Mouse (Mus musculus) kidney, embryonic 16.5 days (tissue): ENCODE measurements at regions not wholly inside any gene's neighbourhood (a gene's known extent, or its start where the extent isn't known, plus 50 kb on each side); places are given as distances from the start of the nearest gene placed in this dataset.

Experiments used
- ATAC-seq: fragments of 200-750 bp; cut with Nextera tagmentation; 2 replicates; pipeline ENCODE4 v1.8.0; 2017; ENCODE audit warnings: moderate TSS enrichment; ENCODE audit not compliant: low FRiP score, low TSS enrichment
- H3K27ac ChIP-seq: fragments of 300-500 bp; sonication (generic); 2 replicates; pipeline ENCODE4 v1.5.1; 2014; ENCODE audit warnings: low read length
- H3K27me3 ChIP-seq: fragments of 300-500 bp; sonication (generic); 2 replicates; pipeline ENCODE4 v1.6.1; 2014; ENCODE audit warnings: low read length, control low read depth, mixed read lengths; ENCODE audit not compliant: insufficient read depth
- H3K36me3 ChIP-seq: fragments of 300-500 bp; sonication (generic); 2 replicates; pipeline ENCODE4 v1.6.1; 2014; ENCODE audit warnings: low read length, control low read depth, mixed read lengths; ENCODE audit not compliant: insufficient read depth
- H3K4me1 ChIP-seq: fragments of 300-500 bp; sonication (generic); 2 replicates; pipeline ENCODE4 v1.6.1; 2014; ENCODE audit warnings: low read length, control low read depth, mixed read lengths; ENCODE audit not compliant: insufficient read depth
- H3K4me2 ChIP-seq: fragments of 300-500 bp; sonication (generic); replicated peaks from 2 replicates; pipeline ENCODE4 v1.6.1; 2014; ENCODE audit warnings: low read depth, low read length
- H3K4me3 ChIP-seq: fragments of 300-500 bp; sonication (generic); 2 replicates; pipeline ENCODE4 v1.5.1; 2014; ENCODE audit warnings: mild to moderate bottlenecking, low read length
- H3K9ac ChIP-seq: fragments of 300-500 bp; sonication (generic); replicated peaks from 2 replicates; pipeline ENCODE4 v1.6.1; 2014; ENCODE audit warnings: low read length
- H3K9me3 ChIP-seq: fragments of 300-500 bp; sonication (generic); 2 replicates; pipeline ENCODE4 v1.6.1; 2016; ENCODE audit warnings: low read length, control low read depth
- WGBS: fragments of 180-500 bp; shearing (Covaris S2); extraction: QIAGEN DNeasy Blood & Tissue Kit; methylation state at CpG from one replicate; pipeline ENCODE4 v1.1.7; 2014; 5-methylcytosine and 5-hydroxymethylcytosine counted together

- Histone ChIP-seq H3K36me3 (no peaks in the 10 kb centered on the region), H3K4me2 (no peak overlapping the region), H3K4me1 (no peaks in the 10 kb centered on the region), H3K9me3 (no peaks in the 10 kb centered on the region), H3K27ac (no peak overlapping the region), H3K27me3 (no peaks in the 10 kb centered on the region), H3K9ac (no peak overlapping the region), H3K4me3 (no peak overlapping the region)
- no peak for ATAC-seq
- whole genome bisulfite sequencing: 66% methylated on average over 6 of the region's 6 CpGs
Measured at GRCm38 (mm10) chr12:26046991-26047390, 368.1 kb downstream of the Rnf144a start.

DNA sequence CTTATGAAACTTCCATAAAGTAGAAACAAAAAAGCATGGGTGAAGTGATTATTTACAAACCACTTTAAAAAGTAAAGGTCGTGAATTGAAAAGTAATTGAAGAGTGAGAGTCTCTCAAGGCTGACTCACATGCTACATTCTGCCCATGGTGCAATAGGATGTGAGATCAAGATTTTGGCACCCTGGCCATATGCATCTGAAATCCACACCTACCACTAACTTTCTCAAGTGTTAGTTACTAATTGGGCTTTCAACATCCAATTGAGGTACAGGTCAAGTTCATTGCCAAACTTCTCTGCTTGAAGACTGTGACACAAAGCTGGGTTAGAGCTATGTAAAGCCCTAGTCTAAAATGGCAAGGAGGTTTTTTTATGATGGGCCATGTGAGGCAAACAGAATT, 369.7 kb downstream of the Rnf144a start:
- Histone ChIP-seq H3K9ac (no peak overlapping the region), H3K4me2 (no peak overlapping the region), H3K36me3 (no peaks in the 10 kb centered on the region), H3K9me3 (no peaks in the 10 kb centered on the region), H3K27me3 (no peaks in the 10 kb centered on the region), H3K4me3 (no peak overlapping the region), H3K4me1 (no peaks in the 10 kb centered on the region), H3K27ac (no peak overlapping the region)
- WGBS: 86% methylated on average over 1 of the region's 1 CpGs
- no peak for ATAC-seq

- H3K9me3 ChIP-seq: no peaks in the 10 kb centered on the region
- H3K4me2 ChIP-seq: no peak overlapping the region
- H3K36me3 ChIP-seq: no peaks in the 10 kb centered on the region
- no peaks in the 10 kb centered on the region for H3K27me3 ChIP-seq
- H3K4me1 ChIP-seq: no peaks in the 10 kb centered on the region
- no peak overlapping the region for H3K9ac ChIP-seq
- no peak overlapping the region for H3K27ac ChIP-seq
- WGBS: 80% methylated on average over 5 of the region's 5 CpGs
- ATAC-seq: no peak
- no peak overlapping the region for H3K4me3 ChIP-seq
Measured at GRCm38 (mm10) chr12:26012951-26013350, 402.1 kb downstream of the Rnf144a start.

GRCm38 (mm10) chr12:25994063-25994462, 421.0 kb downstream of the Rnf144a start:
- no peak for ATAC-seq
- Histone ChIP-seq H3K4me2 (no peak overlapping the region), H3K9ac (no peak overlapping the region), H3K36me3 (no peaks in the 10 kb centered on the region), H3K27me3 (no peaks in the 10 kb centered on the region), H3K4me1 (no peaks in the 10 kb centered on the region), H3K9me3 (no peaks in the 10 kb centered on the region), H3K27ac (no peak overlapping the region), H3K4me3 (no peak overlapping the region)
- 84% methylated on average over 4 of the region's 4 CpGs for WGBS

DNA sequence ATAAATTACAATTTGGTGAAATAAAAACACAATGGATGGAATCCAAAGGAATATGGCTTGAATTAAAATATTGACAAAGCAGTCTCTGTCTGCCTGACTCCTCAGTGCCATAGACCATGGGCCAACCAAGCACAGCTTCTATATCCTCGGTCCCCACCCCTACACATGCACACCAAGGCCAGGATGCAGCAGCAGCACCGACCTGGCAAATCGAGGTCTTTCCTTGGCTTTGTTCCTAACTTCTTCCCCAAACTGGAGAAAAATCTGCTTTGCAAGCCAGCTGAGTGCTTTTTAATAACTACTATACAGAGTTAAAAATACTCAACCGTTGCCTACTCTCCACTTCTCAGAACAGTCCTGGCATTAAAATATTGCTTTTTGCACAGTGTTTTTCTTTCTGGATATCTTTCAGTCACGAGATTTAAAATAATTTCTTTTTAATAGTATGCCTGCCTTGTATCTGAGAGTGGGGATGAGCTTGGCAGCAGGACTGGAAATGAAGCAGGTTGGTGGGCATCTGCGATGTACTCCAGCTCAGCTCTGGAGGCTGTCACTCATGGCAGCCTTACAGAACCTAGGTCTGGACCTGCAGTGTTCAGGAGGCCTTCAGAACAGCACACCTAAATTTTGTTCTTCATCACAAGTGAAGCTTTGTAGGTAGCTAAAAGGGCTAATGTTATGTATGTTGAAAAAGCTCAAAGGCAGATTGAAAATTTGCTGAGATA, 423.1 kb downstream of the Rnf144a start:
- Histone ChIP-seq H3K27me3 (no peaks in the 10 kb centered on the region), H3K4me2 (no peak overlapping the region), H3K9me3 (no peaks in the 10 kb centered on the region), H3K9ac (no peak overlapping the region), H3K4me1 (no peaks in the 10 kb centered on the region), H3K27ac (no peak overlapping the region), H3K36me3 (no peaks in the 10 kb centered on the region), H3K4me3 (no peak overlapping the region)
- 73% methylated on average over 6 of the region's 6 CpGs for WGBS
- ATAC-seq: no peak

GRCm38 (mm10) chr12:25982545-25982944, 432.5 kb downstream of the Rnf144a start:
- no peak overlapping the region for H3K27ac ChIP-seq
- H3K4me3 ChIP-seq: no peak overlapping the region
- H3K9ac ChIP-seq: no peak overlapping the region
- H3K4me2 ChIP-seq: no peak overlapping the region
- H3K4me1 ChIP-seq: no peaks in the 10 kb centered on the region
- H3K36me3 ChIP-seq: no peaks in the 10 kb centered on the region
- WGBS: 94% methylated on average over 4 of the region's 4 CpGs
- H3K9me3 ChIP-seq: no peaks in the 10 kb centered on the region
- ATAC-seq: no peak
- H3K27me3 ChIP-seq: no peaks in the 10 kb centered on the region

GRCm38 (mm10) chr12:25978335-25978734, 436.7 kb downstream of the Rnf144a start:
- no peak for ATAC-seq
- no peaks in the 10 kb centered on the region for H3K4me1 ChIP-seq
- no peak overlapping the region for H3K9ac ChIP-seq
- H3K27ac ChIP-seq: no peak overlapping the region
- H3K27me3 ChIP-seq: no peaks in the 10 kb centered on the region
- H3K4me3 ChIP-seq: no peak overlapping the region
- H3K9me3 ChIP-seq: no peaks in the 10 kb centered on the region
- no peaks in the 10 kb centered on the region for H3K36me3 ChIP-seq
- no peak overlapping the region for H3K4me2 ChIP-seq
- WGBS: 87% methylated on average over 5 of the region's 5 CpGs

- H3K9me3 ChIP-seq: no peaks in the 10 kb centered on the region
- H3K36me3 ChIP-seq: no peaks in the 10 kb centered on the region
- H3K27ac ChIP-seq: no peak overlapping the region
- ATAC-seq: no peak
- no peak overlapping the region for H3K4me2 ChIP-seq
- H3K9ac ChIP-seq: no peak overlapping the region
- no peaks in the 10 kb centered on the region for H3K4me1 ChIP-seq
- no peaks in the 10 kb centered on the region for H3K27me3 ChIP-seq
- 89% methylated on average over 4 of the region's 4 CpGs for WGBS
- no peak overlapping the region for H3K4me3 ChIP-seq
Measured at GRCm38 (mm10) chr12:25958584-25958983, 456.5 kb downstream of the Rnf144a start.

- WGBS: 93% methylated on average over 1 of the region's 1 CpGs
- no peak overlapping the region for H3K4me3 ChIP-seq
- H3K27me3 ChIP-seq: no peaks in the 10 kb centered on the region
- no peak overlapping the region for H3K27ac ChIP-seq
- no peak overlapping the region for H3K4me2 ChIP-seq
- H3K36me3 ChIP-seq: no peaks in the 10 kb centered on the region
- no peaks in the 10 kb centered on the region for H3K9me3 ChIP-seq
- H3K4me1 ChIP-seq: no peaks in the 10 kb centered on the region
- H3K9ac ChIP-seq: no peak overlapping the region
- ATAC-seq: no peak
Measured at GRCm38 (mm10) chr12:25957547-25957946, 457.5 kb downstream of the Rnf144a start.

DNA sequence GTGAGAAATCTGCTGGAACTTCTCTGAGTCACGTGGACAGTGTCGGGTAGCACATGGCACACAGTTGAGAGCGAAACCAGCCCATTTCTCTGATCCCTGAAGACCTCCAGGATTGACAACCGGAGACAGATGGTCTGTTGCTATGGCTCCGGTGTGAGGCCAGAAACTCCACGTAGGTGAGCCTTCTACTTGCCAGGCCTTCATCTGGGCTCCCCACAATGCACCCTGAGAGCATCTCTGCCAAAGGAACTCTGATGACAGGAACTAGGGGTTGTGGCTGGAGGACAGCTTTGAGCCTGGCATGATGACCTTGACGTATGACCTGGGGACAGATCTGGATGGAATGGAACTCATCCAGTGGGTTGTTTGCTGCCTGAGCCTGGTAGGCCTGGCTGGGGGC, 467.9 kb downstream of the Rnf144a start:
- no peaks in the 10 kb centered on the region for H3K27me3 ChIP-seq
- no peaks in the 10 kb centered on the region for H3K4me1 ChIP-seq
- H3K27ac ChIP-seq: no peak overlapping the region
- no peaks in the 10 kb centered on the region for H3K36me3 ChIP-seq
- H3K4me3 ChIP-seq: no peak overlapping the region
- WGBS: 77% methylated on average over 7 of the region's 7 CpGs
- H3K9ac ChIP-seq: no peak overlapping the region
- no peak overlapping the region for H3K4me2 ChIP-seq
- H3K9me3 ChIP-seq: no peaks in the 10 kb centered on the region
- ATAC-seq: no peak
